Mouse (Mus musculus) frontal cortex, postnatal 10 days (tissue): ENCODE measurements at regions not wholly inside any gene's neighbourhood (a gene's known extent, or its start where the extent isn't known, plus 50 kb on each side); places are given as distances from the start of the nearest gene placed in this dataset.

Experiments used
- DNase-seq, 2 experiments: peaks; one replicate each; pipeline ENCODE4 v3.0.0; 2022; ENCODE audit warnings: low spot score in 2 of 2, mixed read lengths in 1 of 2

DNA sequence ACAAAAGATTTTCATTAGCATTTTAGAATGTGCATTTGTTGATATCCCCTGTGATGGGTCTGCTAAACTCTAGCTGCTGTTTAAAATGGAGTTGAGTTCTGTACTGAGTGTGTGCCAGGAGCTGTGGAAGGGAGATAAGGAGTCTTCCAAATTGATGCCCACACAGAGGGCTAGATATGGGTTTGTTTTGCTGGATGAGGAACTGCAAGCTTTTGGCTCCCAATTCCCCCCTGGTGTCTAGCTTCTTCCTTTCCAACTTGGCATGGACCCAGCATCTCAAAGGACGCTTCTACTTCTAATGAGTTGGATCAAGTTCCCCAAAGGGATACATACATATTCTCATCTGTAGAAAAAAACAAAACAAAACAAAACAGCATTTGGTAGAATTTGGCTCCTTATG lies 577.0 kb upstream of the Large1 start:
- DNase-seq: peak in 1 of 2 experiments; percentile 3

DNA sequence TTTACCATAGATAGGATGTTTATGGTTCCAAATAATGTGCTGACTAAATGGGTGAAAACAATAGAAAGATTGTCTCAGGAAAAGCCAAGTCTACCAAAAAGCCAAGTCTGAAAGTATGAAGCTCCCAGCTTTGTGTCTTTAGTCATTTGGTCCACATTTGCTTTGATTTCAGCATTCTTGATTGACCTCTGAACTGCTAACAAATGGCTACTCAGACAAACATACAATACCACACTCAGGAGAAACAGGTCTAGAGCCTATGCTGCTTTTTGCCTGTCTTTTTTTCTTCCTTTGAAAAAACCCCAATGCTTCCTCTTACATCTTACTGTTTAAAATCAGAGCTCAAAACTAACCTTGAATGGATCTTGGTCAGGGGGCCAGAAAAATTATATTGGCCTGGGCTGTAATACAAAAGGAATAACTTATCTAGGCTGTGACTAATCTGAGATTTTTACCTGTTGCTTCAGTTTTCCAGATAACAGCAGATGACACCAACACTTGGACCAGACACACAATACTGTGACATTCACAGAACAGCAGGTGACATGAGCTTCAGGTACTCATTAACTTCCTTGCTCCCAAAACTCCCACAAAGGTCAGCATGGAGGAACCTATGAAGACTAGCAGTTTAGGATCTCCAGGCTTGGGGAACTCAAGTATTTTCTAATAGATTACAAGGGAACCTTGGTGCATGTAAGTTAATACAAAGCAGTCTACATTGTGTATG lies 572.3 kb upstream of the Large1 start:
- no peak for DNase-seq

DNA sequence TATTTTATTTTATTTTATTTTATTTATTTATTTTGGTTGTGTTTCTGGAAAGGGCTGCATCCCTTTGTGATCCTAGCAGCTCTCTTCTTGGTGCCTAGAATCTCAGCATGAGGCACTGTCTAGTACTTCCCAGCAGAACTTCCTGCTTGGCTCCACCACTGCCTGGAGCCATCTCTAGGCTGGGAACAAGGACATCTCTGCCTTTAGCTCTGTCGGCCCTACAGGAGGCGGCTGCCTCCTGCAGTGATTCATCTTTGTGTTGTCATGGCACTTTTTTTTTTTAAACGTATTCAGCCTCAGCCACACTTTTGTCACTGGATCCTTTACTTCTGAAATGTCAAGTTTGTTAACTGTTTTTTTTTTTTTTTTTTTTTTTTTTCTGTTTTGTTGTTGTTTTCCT lies 569.8 kb upstream of the Large1 start:
- peak in 1 of 2 experiments; percentile 3 for DNase-seq

DNA sequence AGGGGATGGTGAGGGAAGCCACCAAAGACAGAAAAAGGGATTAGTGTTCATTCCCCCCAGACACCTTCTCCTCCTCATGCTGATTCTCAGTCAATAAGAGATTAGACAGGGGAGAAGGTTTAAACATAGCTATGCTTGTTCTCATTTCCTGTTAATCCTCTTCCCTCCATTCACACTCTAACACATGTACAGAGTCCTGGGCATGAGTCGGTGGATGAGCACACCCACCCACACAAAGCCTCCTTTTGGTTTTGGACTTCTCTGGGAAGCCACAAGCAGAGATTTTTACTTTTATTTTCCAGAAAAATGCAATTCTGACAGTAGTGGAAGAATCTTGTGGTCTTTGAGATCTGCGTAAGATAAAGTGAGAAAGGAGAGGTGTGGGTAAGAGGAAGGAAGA lies 567.8 kb upstream of the Large1 start:
- DNase-seq: no peak

DNA sequence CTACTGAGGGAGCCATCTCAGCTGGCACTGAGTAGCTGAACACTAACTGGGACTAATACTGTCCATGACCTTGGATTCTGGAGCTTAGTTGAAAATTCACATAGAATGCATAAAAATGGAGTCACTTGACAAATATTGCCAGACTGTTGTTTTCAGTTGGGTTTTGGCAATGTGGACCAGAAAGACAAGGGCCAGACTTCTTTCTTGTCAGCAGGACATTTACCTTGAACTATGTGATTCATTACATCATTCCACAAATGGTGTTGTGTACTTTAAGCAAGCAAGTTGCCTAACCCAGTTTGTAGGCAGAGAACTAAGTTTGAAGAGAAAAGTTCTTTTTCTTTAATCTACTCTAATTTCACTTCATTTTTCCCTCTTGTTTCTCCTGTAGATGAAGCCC lies 567.2 kb upstream of the Large1 start:
- no peak for DNase-seq

DNA sequence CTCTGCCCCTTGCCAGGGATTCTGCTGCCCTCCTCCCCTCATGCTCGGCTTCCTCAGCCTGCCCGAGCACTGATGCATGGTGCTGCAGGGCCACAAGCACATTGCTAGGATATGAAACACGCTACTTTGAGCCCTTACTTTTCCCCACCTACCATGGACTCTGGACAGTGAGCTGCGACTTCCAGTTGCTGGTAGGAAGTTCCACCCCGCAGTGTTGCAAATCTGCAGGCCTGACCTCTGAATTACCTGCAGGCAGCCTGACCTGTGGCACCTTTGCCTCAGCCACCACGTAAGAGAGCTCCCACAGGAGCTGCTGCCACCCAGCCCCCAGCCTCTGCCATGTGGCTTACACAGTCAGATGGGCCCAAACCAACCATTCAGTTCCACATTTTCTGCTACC lies 551.7 kb upstream of the Large1 start:
- DNase-seq: no peak

DNA sequence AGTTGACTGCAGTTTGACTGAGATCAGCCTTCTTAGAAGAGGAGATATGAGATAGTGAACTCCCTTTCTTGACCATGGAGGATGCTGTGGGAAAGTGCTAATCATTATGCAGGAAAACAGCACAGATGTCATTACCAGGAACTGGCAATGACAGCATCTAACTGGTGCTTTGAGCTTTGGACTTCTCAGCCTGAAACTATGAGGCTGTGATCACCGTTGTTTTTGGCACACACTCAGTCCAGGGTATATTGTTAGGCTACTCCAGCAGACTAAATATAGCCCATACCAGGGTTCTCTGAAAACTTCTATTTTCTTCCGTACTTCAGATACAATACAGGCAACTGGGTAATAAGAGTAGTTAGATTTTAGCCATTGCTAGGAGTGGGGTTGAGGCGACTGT lies 550.5 kb upstream of the Large1 start:
- DNase-seq: no peak

DNA sequence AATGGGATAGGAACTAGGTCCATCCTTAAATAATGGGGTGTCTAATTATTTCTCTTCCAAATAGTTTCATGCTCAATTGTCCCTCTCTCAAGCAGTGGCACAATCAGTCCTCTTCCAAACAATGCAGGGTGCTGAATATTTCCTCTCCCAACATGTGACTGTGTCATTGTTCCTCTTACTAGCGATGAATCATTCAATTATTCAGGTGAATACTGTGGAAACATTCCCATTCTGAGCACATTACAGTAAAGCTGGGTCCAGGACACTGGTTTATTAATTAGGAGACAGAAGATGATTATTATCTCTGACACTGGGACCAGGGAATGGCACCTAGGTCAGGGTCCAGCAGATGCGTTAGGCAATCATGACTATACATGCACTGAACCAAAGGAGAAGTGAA lies 532.6 kb upstream of the Large1 start:
- DNase-seq: no peak

DNA sequence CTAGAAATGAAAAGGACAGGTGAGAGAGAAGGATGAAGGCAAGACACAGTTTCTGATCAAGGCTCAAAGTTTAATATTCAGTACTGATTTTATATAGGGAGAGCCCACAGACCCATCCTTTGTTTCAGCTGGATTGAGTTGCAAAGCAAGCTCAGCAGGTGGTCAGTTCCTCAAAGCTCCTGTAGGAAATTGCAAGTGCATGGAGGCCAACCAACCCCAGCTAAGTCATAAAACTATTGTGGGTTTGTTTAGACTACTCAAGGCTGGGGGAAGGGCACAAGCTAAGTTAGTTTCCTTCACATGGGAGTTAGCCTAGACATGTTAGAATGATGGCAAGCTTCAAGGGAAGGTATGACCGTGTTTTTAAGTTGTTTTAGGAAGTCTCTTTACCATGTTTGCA lies 528.3 kb upstream of the Large1 start:
- no peak for DNase-seq
